21 mouse cellular contexts compared by ENCODE assay signal in the genomic region with DNA sequence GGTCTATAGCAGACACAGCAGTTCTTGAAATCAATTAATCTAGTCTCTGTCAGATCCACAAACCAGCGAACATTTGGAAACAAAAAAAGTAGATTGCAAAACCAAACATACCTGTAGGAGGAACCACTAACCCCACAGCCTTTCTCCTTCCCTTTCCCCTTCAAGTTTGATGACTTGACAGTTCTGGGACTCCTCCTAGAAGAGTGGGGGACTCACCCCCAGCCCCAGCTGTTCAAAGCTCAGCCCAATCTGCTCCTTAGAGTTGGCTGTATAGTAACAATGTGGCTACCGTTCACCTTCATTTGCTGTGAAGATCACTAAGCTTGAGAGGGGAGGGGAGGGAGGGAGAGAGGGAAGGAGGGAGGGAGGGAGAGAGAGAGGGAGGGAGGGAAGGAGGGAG.
A peak's percentile ranks its signal among the peaks of the same experiment; 100 is the strongest.
DNase-seq lines count a peak whose midpoint lies in the region; ATAC-seq and TF ChIP-seq lines count a peak whose summit lies in the region.
"Had no signal": no experiment of that assay in that cellular context is flagged by ENCODE, and none has a peak within 500 bp of the region (broad histone marks: within the 10 kb centered on the region; RNA-seq: fewer than 3 reads in every experiment).

No protein-coding gene starts in this region.

- no peaks in the 10 kb centered on the region for H3K9me3 ChIP-seq in ES-E14 (ENCODE audit: control insufficient read depth, insufficient read depth, low read depth, low read length)
- no peaks in the 10 kb centered on the region for H3K9me3 ChIP-seq in limb, embryonic 10.5 days (replicated peaks)
- H3K9me3 ChIP-seq in liver, embryonic 12.5 days (replicated peaks), result no peaks in the 10 kb centered on the region
- H3K9me3 ChIP-seq: heart, embryonic 12.5 days; hindbrain, embryonic 15.5 days; intestine, embryonic 15.5 days had no signal

- no peak overlapping the region for H3K4me3 ChIP-seq in ES-E14 (ENCODE audit: insufficient read depth in 1 of 2, low read depth in 1 of 2, low read length in 2 of 2, poor library complexity in 1 of 2, severe bottlenecking in 1 of 2)
- H3K4me3 ChIP-seq in limb, embryonic 10.5 days, result no peak overlapping the region
- no peak overlapping the region for H3K4me3 ChIP-seq in liver, embryonic 12.5 days
- H3K4me3 ChIP-seq: heart, embryonic 12.5 days; hindbrain, embryonic 15.5 days; intestine, embryonic 15.5 days; megakaryocyte, embryonic 14.5 days had no signal

- no peaks in the 10 kb centered on the region for H3K27me3 ChIP-seq in limb, embryonic 10.5 days (ENCODE audit: low read depth, poor library complexity, severe bottlenecking)
- H3K27me3 ChIP-seq in liver, embryonic 12.5 days (replicated peaks), result no peaks in the 10 kb centered on the region
- H3K27me3 ChIP-seq: heart, embryonic 12.5 days; hindbrain, embryonic 15.5 days; intestine, embryonic 15.5 days; megakaryocyte, embryonic 14.5 days had no signal

- no peak overlapping the region for H3K4me2 ChIP-seq in liver, embryonic 12.5 days
- H3K4me2 ChIP-seq: heart, embryonic 12.5 days; hindbrain, embryonic 15.5 days; intestine, embryonic 15.5 days had no signal

- H3K36me3 ChIP-seq in ES-E14 (ENCODE audit: control insufficient read depth, insufficient read depth, low read length, poor library complexity, severe bottlenecking), result no peaks in the 10 kb centered on the region
- H3K36me3 ChIP-seq in limb, embryonic 10.5 days, result no peaks in the 10 kb centered on the region
- no peaks in the 10 kb centered on the region for H3K36me3 ChIP-seq in liver, embryonic 12.5 days
- H3K36me3 ChIP-seq: heart, embryonic 12.5 days; hindbrain, embryonic 15.5 days; intestine, embryonic 15.5 days had no signal

- WGBS in limb, embryonic 10.5 days, result 74% methylated on average over 2 of the region's 2 CpGs
- WGBS in liver, embryonic 12.5 days (ENCODE audit: insufficient replicate concordance), result 30% methylated on average over 2 of the region's 2 CpGs

- DNase-seq in CD4-positive, CD25-positive, alpha-beta regulatory T cell, adult 2 months (ENCODE audit: low read depth, low spot score), result peak; percentile 24
- no peak for DNase-seq in ES-E14 (ENCODE audit: low read depth, low spot score)
- peak; percentile 5 for DNase-seq in limb, embryonic 10.5 days (ENCODE audit: low spot score)
- DNase-seq in thymus, postnatal 10 days (ENCODE audit: low spot score in 2 of 2), result peak; percentile 49 to 61
- DNase-seq in layer of hippocampus, adult 18-20 months (ENCODE audit: low spot score in 2 of 2), result no peak
- DNase-seq in left cerebral cortex, adult 9 months (ENCODE audit: low spot score in 2 of 2), result no peak
- DNase-seq: adrenal gland, postnatal 36 days; cerebellum, adult 18-20 months; cerebellum, postnatal 36 days; gastrocnemius, postnatal 10 days; heart, postnatal 14 days; kidney, adult 9 months; kidney, postnatal 25 days; midbrain, embryonic 14.5 days had no signal

- no peaks in the 10 kb centered on the region for H3K4me1 ChIP-seq in ES-E14 (ENCODE audit: control insufficient read depth in 2 of 2, insufficient read depth in 2 of 2, low read length in 2 of 2, poor library complexity in 1 of 2)
- peaks cover 17% of the 10 kb centered on the region for H3K4me1 ChIP-seq in limb, embryonic 10.5 days
- no peaks in the 10 kb centered on the region for H3K4me1 ChIP-seq in liver, embryonic 12.5 days
- H3K4me1 ChIP-seq: heart, embryonic 12.5 days; intestine, embryonic 15.5 days had no signal

- no peak overlapping the region for H3K27ac ChIP-seq in ES-E14 (ENCODE audit: insufficient read depth, low read depth, low read length, poor library complexity, severe bottlenecking)
- H3K27ac ChIP-seq in limb, embryonic 10.5 days, result no peak overlapping the region
- H3K27ac ChIP-seq in liver, embryonic 12.5 days, result no peak overlapping the region
- H3K27ac ChIP-seq: hindbrain, embryonic 15.5 days; intestine, embryonic 15.5 days had no signal

- H3K9ac ChIP-seq in ES-E14 (ENCODE audit: insufficient read depth, low read depth, low read length, poor library complexity, severe bottlenecking), result no peak overlapping the region
- H3K9ac ChIP-seq in liver, embryonic 12.5 days, result no peak overlapping the region
- H3K9ac ChIP-seq: heart, embryonic 12.5 days; hindbrain, embryonic 15.5 days; intestine, embryonic 15.5 days had no signal

- in situ Hi-C loops in ES-E14 (cut with MboI; ENCODE audit: low sequenced_read_pairs in 2 of 2, unreplicated experiment in 2 of 2), result no loop called here

- ATAC-seq in CD4-positive, CD25-positive, alpha-beta regulatory T cell, adult 4 months, result no peak
- ATAC-seq in liver, embryonic 12.5 days, result no peak
- ATAC-seq: intestine, embryonic 15.5 days; lung, postnatal 0 days had no signal

TF ChIP-seq in ES-E14, 5 proteins besides CTCF, POLR2A, EP300 and RAD21:
- no peak for TF ChIP-seq ZNF384 (IDR thresholded peaks at IDR 0.05; ENCODE audit: low read depth, low read length)
- TF ChIP-seq MAFK (IDR thresholded peaks at IDR 0.05; ENCODE audit: insufficient read depth, low read depth, low read length), result 0 out of 2 replicates have a peak, but pooled peaks have one; percentile 36
TF ChIP-seq in ES-E14: peak in this region for 1.

Comparison
In these comparisons a context has a peak if more than half of its experiments do, and no peak if none do; other contexts are left out.
1. DNase-seq: peak in CD4-positive, CD25-positive, alpha-beta regulatory T cell, adult 2 months (single experiment), limb, embryonic 10.5 days (single experiment) and thymus, postnatal 10 days (2 of 2); none in ES-E14 (single experiment), layer of hippocampus, adult 18-20 months (0 of 2) and left cerebral cortex, adult 9 months (0 of 2).